Mouse (Mus musculus) cerebellum, postnatal 4 days (tissue): Measurements from ENCODE around the gene Cfhr2.
"Not testable (repeated sequence)": the region's sequence is repeated elsewhere in the genome, so short reads cannot be mapped to it uniquely, and the experiment has no call there.

ENCODE experiments used
- DNase-seq, 2 experiments: peaks; one replicate each; pipeline ENCODE4 v3.0.0; 2022; ENCODE audit warnings: low spot score in 2 of 2, mixed read lengths in 1 of 2

The Cfhr2 gene

DNA sequence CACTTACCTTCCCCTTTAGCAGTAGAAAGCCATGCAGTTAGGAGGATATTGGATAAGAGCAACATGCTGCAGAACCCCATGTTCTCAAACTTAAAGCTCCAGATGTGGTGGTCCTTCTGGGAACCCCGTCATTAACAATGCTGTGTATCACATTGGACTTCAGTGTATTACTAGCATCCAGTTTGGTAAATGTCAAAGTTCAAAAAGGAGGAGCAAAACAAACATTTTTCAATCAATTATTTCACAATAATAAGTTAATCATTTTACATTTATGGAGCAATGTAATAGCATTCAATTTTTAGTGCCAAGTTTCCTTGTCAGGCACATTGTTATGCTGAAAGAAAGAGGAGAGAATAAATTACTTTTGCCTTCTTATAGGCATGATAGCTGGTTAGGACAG is at the start of gene Cfhr2:
Cfhr2 (minus strand) TSS at position 155 of the 400 bp plus-strand sequence.
- DNase-seq: no peak

DNA sequence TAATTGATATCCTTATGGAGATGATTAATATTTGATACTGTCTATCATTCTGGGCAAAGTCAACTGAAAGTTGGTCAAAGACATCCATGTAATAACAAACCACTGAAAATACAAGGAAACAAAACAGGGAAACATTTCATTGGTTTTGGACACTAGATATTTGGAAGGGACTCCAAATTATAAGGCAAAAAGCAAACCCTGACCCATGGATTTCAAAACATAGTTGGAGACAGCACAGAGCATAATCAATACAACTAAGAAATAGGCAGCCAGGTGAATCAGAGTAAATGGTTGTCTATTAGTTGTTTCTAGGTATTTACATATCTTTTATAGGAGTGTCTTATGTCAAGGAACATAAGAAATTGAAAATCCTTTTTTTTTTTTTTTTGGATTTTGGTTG is 5.2 kb upstream of the Cfhr2 start:
- DNase-seq: no peak

- no peak for DNase-seq
Observed at GRCm38 (mm10) chr1:139860176-139860575, 1.7 kb upstream of the Cfhr2 start.

DNA sequence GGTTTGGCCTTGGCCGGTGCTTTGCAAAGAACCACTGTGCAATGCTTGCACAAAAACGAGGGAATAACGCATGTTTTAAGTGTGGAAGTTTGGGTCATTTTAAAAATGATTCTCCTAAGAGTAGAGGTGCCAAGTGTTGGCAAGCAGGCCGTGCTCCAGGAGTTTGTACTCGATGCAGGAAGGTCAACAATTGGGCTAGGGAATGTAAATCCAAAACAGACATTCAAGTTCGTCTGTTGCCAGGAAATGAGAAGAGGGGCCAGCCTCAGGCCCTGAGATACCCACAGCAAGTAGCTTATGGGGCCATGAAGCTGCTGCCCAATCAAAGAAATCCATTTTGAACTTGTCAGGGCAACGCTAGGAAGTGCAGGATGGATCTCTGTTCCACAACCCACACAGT is 18.8 kb downstream of the Cfhr2 start:
- no peak for DNase-seq

GRCm38 (mm10) chr1:139839290-139839689 is 19.2 kb downstream of the Cfhr2 start:
- DNase-seq: no peak

DNA sequence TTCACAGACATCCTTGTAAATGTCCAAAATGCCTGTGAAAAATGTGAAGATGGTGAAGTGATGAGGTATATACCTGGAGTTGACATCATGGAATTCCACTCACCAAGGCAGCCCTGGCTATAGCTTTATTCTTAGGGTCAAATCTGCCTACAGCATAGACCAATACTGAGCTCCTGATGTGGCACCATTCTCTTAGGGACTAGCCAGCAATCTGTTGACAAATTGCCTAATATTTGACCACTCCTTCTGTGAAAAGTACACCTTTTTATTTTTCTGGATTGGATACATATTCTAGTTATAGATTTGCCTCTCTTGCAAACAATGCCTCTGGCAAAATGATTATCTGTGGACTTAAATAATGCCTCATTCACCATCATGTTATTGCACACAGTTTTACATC is 49.9 kb downstream of the Cfhr2 start:
- DNase-seq: no peak

DNA sequence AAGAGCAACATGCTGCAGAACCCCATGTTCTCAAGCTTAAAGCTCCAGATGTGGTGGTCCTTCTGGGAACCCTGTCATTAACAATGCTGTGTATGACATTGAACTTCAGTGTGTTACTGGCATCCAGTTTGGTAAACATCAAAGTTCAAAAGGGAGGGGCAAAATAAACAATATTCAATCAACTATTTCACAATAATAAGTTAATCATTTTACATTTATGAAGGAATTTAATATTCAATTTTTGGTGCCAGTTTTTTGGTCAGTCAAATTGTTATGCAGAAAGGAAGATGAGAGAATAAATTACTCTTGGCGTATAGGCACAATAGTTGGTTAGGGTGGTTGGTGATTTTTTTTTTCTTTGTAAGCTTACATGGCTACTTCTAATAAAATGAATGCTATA is 77.4 kb downstream of the Cfhr2 start, which contains the start of gene Gm4788:
Gm4788 (minus strand) TSS at position 101 of the 400 bp plus-strand sequence.
- DNase-seq: no peak

DNA sequence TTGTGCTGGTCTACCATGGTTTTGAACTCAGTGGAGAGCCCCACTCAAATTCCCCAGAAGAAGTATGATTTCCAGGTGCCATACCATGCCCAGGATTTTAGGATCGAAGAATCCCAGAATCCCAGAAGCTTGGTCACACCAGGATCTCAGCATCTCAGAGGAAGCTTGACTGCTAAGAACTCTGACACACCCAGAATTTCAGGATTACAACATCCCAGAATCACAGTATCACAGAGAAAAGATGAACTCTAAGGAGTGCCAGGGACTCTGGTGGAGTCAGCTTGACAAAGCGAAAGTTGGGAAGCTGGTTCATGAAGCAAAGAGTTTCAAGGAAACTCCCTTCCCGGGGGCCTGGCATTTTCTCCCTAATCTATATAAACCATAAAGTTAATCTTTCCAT is 88.6 kb downstream of the Cfhr2 start:
- DNase-seq: not testable (repeated sequence)
